Mouse (Mus musculus) lung, embryonic 15.5 days (tissue): Measurements from ENCODE around the gene Ksr1. TPM values are rescaled to one million over a fixed set of nuclear protein-coding genes. Genes with fewer than 3 reads are reported as not detected.

Experiments
- ATAC-seq: fragments of 200-750 bp; cut with Nextera tagmentation; 2 replicates; pipeline ENCODE4 v1.8.0; 2017; ENCODE audit warnings: moderate number of reproducible peaks, borderline replicate concordance; ENCODE audit not compliant: low FRiP score, low TSS enrichment; ENCODE audit errors: extremely low read depth
- H3K27ac ChIP-seq: fragments of 300-500 bp; sonication (generic); 2 replicates; pipeline ENCODE4 v1.5.1; 2015; ENCODE audit warnings: moderate library complexity, mild to moderate bottlenecking, inconsistent platforms
- H3K27me3 ChIP-seq: fragments of 300-500 bp; sonication (generic); 2 replicates; pipeline ENCODE4 v1.6.1; 2015; ENCODE audit warnings: inconsistent platforms
- H3K36me3 ChIP-seq: fragments of 300-500 bp; sonication (generic); 2 replicates; pipeline ENCODE4 v1.6.1; 2015; ENCODE audit warnings: inconsistent platforms
- H3K4me1 ChIP-seq: fragments of 300-500 bp; sonication (generic); 2 replicates; pipeline ENCODE4 v1.6.1; 2015; ENCODE audit warnings: inconsistent platforms
- H3K4me2 ChIP-seq: fragments of 300-500 bp; sonication (generic); 2 replicates; pipeline ENCODE4 v1.6.1; 2015; ENCODE audit warnings: inconsistent platforms, mild to moderate bottlenecking, moderate library complexity
- H3K4me3 ChIP-seq: fragments of 300-500 bp; sonication (generic); 2 replicates; pipeline ENCODE4 v1.5.1; 2015; ENCODE audit warnings: mild to moderate bottlenecking, inconsistent platforms
- H3K9ac ChIP-seq: fragments of 300-500 bp; sonication (generic); 2 replicates; pipeline ENCODE4 v1.6.1; 2015; ENCODE audit warnings: inconsistent platforms
- H3K9me3 ChIP-seq: fragments of 300-500 bp; sonication (generic); 2 replicates; pipeline ENCODE4 v1.6.1; 2016; ENCODE audit warnings: inconsistent platforms
- WGBS: fragments of 180-500 bp; shearing (Covaris S2); methylation state at CpG from one replicate; pipeline ENCODE4 v1.1.7; 2015; 5-methylcytosine and 5-hydroxymethylcytosine counted together
- polyA plus RNA-seq: library from polyadenylated mRNA; unstranded; fragments of >200 nt; fragmentation: Nextera tagmentation; extraction: Ambion mirVana; gene quantifications from 2 replicates; pipeline ENCODE4 v1.2.1, GENCODE M21; 2015

Gene Ksr1
- polyA plus RNA-seq, 1 experiment from 2014 or later = 2.8 TPM

DNA sequence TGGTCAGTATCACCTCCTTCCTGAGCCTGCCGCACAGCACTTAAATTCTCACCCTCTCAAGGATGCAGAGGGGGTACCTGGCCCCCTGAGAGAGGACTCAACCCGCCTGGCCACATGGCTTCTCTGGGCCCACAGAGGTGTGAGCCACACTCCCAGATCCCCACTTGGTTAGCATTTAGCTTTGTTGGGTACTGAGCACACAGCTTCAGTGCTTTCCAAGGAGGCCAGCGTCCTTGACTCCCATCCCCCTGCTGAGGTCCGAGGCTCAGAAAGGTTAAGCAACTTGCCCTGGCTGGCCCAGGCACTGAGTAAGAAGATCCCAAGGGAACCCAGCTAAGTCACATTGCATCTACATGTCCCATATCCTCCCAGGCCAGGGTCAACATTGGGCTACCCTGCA, 178.1 kb downstream of the Ksr1 start:
- H3K27ac ChIP-seq = no peak overlapping the region
- H3K4me2 ChIP-seq = no peak overlapping the region
- WGBS = 66% methylated on average over 4 of the region's 4 CpGs
- no peaks in the 10 kb centered on the region for H3K27me3 ChIP-seq
- no peaks in the 10 kb centered on the region for H3K36me3 ChIP-seq
- H3K9ac ChIP-seq = no peak overlapping the region
- no peaks in the 10 kb centered on the region for H3K9me3 ChIP-seq
- ATAC-seq = no peak
- no peak overlapping the region for H3K4me3 ChIP-seq
- 0 out of 2 replicates have a peak, but pooled peaks cover 6% of the 10 kb centered on the region for H3K4me1 ChIP-seq

DNA sequence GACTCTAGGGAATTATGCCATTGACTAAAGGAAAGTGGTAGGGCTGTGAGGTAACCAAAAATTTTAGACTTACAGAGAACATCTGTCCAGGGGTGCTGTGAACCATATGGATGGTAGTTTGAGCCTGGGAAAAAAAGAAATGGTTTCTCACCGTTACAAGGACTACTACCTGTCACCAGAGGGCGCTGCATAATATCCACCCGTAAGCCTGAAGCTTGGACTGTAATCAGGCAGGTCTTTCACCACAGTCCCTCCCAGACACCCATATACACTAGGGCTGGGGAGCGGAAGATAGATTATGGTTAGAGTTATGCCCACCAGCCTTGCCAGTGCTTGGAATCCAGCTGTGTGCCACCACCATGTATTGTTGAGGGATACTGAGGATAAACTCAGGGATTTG, 178.8 kb downstream of the Ksr1 start:
- ATAC-seq = no peak
- H3K4me1 ChIP-seq = no peaks in the 10 kb centered on the region
- H3K27ac ChIP-seq = no peak overlapping the region
- H3K9ac ChIP-seq = no peak overlapping the region
- H3K9me3 ChIP-seq = no peaks in the 10 kb centered on the region
- no peaks in the 10 kb centered on the region for H3K36me3 ChIP-seq
- no peak overlapping the region for H3K4me3 ChIP-seq
- H3K4me2 ChIP-seq = no peak overlapping the region
- 20% methylated on average over 4 of the region's 4 CpGs for WGBS
- no peaks in the 10 kb centered on the region for H3K27me3 ChIP-seq

Other genes with a start within 250 kb of the Ksr1 start
- gene Nos2, start 225.6 kb downstream of the Ksr1 start, polyA plus RNA-seq = 3.4 and 3.8 TPM in 2 replicates
- 42.9 and 52.8 TPM in 2 replicates for gene Lgals9, start 161.5 kb downstream of the Ksr1 start, polyA plus RNA-seq
- 216 and 218 TPM in 2 replicates for gene Wsb1, start 108.3 kb upstream of the Ksr1 start, polyA plus RNA-seq
- gene Gm9964, start 150.5 kb upstream of the Ksr1 start, polyA plus RNA-seq = 0.21 TPM in 1 of 2 replicates, not detected in the other
- gene Nf1, start 193.3 kb upstream of the Ksr1 start, polyA plus RNA-seq = 5.3 and 6.3 TPM in 2 replicates